Mouse (Mus musculus): ENCODE results near the gene BC048507.

DNA sequence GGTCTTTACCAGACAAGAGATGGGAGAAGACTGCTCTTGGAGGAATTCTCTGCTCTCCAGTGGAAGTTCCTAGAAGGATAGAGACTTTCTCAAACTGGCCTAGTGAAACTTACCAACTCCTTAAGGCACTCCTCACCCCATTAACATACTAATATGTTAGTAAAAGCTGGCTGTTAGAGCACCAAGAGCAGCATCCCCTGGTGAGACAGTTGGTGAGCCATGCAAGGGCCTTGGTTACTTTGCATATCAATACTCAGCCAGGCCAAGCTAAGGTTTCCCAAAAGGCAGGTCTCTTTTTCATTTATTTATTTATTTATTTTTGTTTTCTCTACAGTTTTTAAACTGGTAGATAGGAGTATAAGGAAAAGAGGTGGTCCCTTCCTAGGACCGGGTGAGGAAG, 5.8 kb upstream of the BC048507 start:
- TF ChIP-seq MYC (IDR thresholded peaks at IDR 0.05; ENCODE audit: low read depth, low read length), result no peak
- no peak for TF ChIP-seq CHD2 (IDR thresholded peaks at IDR 0.05; ENCODE audit: low read length)
- TF ChIP-seq POLR2AphosphoS2 (IDR thresholded peaks at IDR 0.05; ENCODE audit: low read length), result no peak
- TF ChIP-seq RAD21 (IDR thresholded peaks at IDR 0.05; ENCODE audit: low read depth, low read length), result no peak
- TF ChIP-seq MAX (IDR thresholded peaks at IDR 0.05; ENCODE audit: low read length), result no peak

All from MEL (cell line).